Mouse (Mus musculus) CH12F3 (cell line): Measurements from ENCODE around the gene Lingo3.
"Not testable (repeated sequence)": the region's sequence is repeated elsewhere in the genome, so short reads cannot be mapped to it uniquely, and the experiment has no call there.

Experiments
- in situ Hi-C: fragments of 300-500 bp; cut with MboI; formaldehyde crosslinking; loops from 2 replicates; pipeline ENCODE4 v1.14.3; 2020; ENCODE audit warnings: low sequenced_read_pairs

The Lingo3 gene

GRCm38 (mm10) chr10:80845055-80845693, 1.3 kb upstream of the Lingo3 start:
- in situ Hi-C loops, result no loop called here

- in situ Hi-C loops, result no loop called here
These were observed 530 bp downstream of the Lingo3 start for GRCm38 (mm10) chr10:80843087-80843930.

- in situ Hi-C loops, result no loop called here
These were observed 1.5 kb downstream of the Lingo3 start for GRCm38 (mm10) chr10:80842334-80842733.

GRCm38 (mm10) chr10:80841685-80842084, 2.2 kb downstream of the Lingo3 start:
- in situ Hi-C loops, result no loop called here

- in situ Hi-C loops, result no loop called here
These were observed 4.0 kb downstream of the Lingo3 start for GRCm38 (mm10) chr10:80839848-80840247.

- in situ Hi-C loops, result no loop called here
These were observed 5.4 kb downstream of the Lingo3 start for GRCm38 (mm10) chr10:80838346-80838912.

- in situ Hi-C loops, result no loop called here
These were observed 6.0 kb downstream of the Lingo3 start for GRCm38 (mm10) chr10:80837827-80838226.

GRCm38 (mm10) chr10:80836949-80837379, 6.9 kb downstream of the Lingo3 start:
- in situ Hi-C loops, result no loop called here

- in situ Hi-C loops, result no loop called here
These were observed 8.2 kb downstream of the Lingo3 start for GRCm38 (mm10) chr10:80835617-80836016.

- in situ Hi-C loops, result no loop called here
These were observed 11.0 kb downstream of the Lingo3 start for GRCm38 (mm10) chr10:80832818-80833217.

GRCm38 (mm10) chr10:80831136-80831535, 12.7 kb downstream of the Lingo3 start:
- in situ Hi-C loops, result no loop called here

GRCm38 (mm10) chr10:80829359-80830278, 14.2 kb downstream of the Lingo3 start:
- in situ Hi-C loops, result no loop called here

- in situ Hi-C loops, result not testable (repeated sequence)
These were observed 15.3 kb downstream of the Lingo3 start for GRCm38 (mm10) chr10:80828587-80828986.

- in situ Hi-C loops, result no loop called here
These were observed 15.9 kb downstream of the Lingo3 start for GRCm38 (mm10) chr10:80827870-80828420.

- in situ Hi-C loops, result no loop called here
These were observed 16.6 kb downstream of the Lingo3 start for GRCm38 (mm10) chr10:80827063-80827869.

- in situ Hi-C loops, result no loop called here
These were observed 17.4 kb downstream of the Lingo3 start, which contains the start of gene Oaz1 for GRCm38 (mm10) chr10:80826151-80827062. Gene Oaz1 (plus strand): TSS chr10:80826656.

GRCm38 (mm10) chr10:80824827-80825226, 19.0 kb downstream of the Lingo3 start:
- in situ Hi-C loops, result no loop called here

GRCm38 (mm10) chr10:80823847-80824643, 19.8 kb downstream of the Lingo3 start:
- in situ Hi-C loops, result no loop called here
